Mouse (Mus musculus) lung, adult 2 months (tissue): ENCODE measurements around the gene Fam133b.

Experiments used
- CTCF ChIP-seq: fragments of 200-500 bp; IDR thresholded peaks from 2 replicates; pipeline ENCODE4 v1.5.1; 2011; ENCODE audit warnings: mild to moderate bottlenecking, low read length, control low read depth; ENCODE audit not compliant: insufficient read depth
- POLR2A ChIP-seq: fragments of 200-500 bp; IDR thresholded peaks from 2 replicates; pipeline ENCODE4 v1.6.1; 2011; ENCODE audit warnings: low read depth, mild to moderate bottlenecking, control low read depth, low read length, borderline replicate concordance; ENCODE audit errors: extremely low read depth

DNA sequence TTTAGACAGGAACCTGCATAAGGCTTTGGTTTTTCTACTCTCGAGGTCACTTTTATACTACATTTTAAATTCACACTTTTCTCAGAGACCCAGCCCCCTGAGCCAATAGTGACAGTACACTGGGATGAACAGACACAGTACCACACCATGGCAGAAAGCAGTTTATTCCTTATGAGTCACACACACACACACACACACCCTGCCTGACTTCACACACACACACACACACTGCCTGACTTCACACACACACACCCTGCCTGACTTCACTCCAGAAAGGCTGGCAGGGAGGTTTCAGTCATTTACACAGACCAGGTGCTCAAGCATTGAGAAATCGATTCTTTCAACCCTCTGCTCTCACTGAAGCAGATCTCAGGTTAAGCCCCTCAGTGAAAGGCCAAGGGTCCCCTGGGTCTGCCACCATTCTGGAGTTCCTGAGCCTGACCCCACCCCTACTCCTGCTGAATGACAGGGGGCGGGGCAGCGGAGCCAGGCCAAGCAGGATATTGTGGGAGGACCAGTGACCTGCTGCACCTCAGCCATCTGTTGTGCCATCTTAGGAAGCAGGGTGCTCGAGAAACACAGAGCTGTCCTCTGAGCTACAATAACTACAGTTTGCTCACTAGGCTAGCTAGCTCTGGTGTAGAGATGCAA is 16.5 kb upstream of the Fam133b start:
- no peak for TF ChIP-seq CTCF
- no peak for TF ChIP-seq POLR2A
